Mouse (Mus musculus) left cerebral cortex, postnatal 10 days (tissue): ENCODE measurements around the gene Cisd1. TPM values are rescaled to one million over a fixed set of nuclear protein-coding genes. Genes with fewer than 3 reads are reported as not detected.

Source experiments
- DNase-seq, 2 experiments: peaks; one replicate each; pipeline ENCODE4 v3.0.0; 2021 to 2022; ENCODE audit warnings: low spot score in 2 of 2, mixed read lengths in 1 of 2; ENCODE audit errors: extremely low spot score in 1 of 2
- intact Hi-C: fragments of 180-260 bp; cut with DNase I; formaldehyde crosslinking; loops from one replicate; pipeline ENCODE4 v1.15.1; 2025
- total RNA-seq, 2 experiments: library from RNA; stranded (reverse); gene quantifications; 2 replicates each; pipeline ENCODE4 v1.2.3; 2021

Cisd1 gene
- total RNA-seq, 2 experiments from 2014 or later: 124 to 130 TPM

DNA sequence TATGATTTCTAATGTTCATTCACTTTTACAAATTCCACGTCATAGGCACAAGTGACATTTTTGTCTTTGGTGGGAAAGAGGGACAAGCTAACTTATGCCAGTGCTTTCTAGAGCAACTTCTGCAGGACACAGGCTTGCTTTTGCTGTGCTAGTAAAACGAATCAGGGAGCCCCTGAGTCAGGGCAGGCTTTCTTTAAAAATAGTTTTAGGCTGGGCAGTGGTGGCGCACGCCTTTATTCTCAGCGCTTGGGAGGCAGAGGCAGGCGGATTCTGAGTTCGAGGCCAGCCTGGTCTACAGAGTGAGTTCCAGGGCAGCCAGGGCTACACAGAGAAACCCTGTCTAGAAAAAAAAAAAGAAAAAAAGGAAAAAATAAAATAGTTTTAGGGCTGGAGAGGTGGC is 12.8 kb downstream of the Cisd1 start:
- intact Hi-C loops: no loop called here

DNA sequence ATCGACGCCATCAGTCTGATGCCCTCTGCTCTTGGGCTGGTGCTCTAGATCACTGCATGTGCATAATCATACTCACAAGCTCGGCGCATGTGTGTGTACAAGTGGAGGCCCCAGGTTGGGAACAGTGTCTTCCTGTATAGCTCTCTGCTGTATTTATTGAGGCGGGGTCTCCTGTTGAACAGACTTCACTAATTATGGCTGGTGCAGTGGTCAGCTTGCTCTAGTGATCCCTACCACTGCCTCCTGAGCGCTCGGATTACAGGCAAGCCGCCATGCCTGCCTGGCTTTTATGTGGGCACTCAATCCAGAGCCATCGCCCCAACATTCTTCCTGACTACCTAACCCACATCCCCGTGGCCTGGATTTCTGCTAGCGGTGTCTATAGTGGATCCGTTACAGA is 14.7 kb downstream of the Cisd1 start:
- intact Hi-C loops: no loop called here
- no peak for DNase-seq

More for the DNA sequence above, 12.8 kb downstream of the Cisd1 start:
- DNase-seq: no peak

GRCm38 (mm10) chr10:71329295-71329694 is 15.5 kb downstream of the Cisd1 start:
- intact Hi-C loops: no loop called here
- DNase-seq: no peak

DNA sequence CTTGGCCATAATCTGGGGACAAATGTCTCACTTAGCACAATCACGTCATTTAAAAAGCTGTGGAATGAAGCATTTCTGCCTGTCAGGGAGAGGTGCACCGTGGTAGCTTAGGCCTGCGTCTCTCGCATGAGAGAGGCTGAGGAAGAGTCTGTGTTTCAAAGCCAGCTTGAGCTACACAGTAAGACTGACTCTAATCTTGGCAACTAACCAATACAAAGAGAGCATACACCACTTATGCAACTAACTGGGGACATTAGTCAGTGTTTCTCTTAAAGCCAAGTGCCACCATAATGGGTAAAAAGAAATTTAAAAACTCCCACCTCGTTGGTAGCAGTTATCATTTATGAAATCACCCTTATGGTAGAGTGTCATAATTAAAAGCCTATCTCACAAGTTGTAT is 15.9 kb downstream of the Cisd1 start:
- intact Hi-C loops: no loop called here
- no peak for DNase-seq

DNA sequence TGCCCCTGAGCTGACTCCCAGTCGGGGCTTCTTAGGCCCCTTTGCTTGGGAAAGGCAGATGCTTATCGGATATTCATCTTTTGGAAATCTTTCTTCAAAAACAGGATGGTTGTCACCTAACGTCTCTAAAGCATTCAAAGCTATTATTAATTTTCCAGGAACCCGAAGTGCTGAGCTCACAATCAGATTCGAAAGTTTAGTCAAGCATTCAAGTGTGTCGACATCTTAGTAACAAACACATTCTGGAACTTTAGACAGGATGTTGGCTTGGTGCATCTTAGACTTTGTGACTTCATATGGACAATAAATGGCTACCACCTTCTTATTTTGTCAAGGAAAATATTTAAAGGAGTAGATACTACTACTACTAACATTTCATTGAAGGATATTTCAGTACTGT is 16.4 kb downstream of the Cisd1 start:
- intact Hi-C loops: no loop called here
- DNase-seq: no peak

GRCm38 (mm10) chr10:71327386-71327785 is 17.4 kb downstream of the Cisd1 start:
- no peak for DNase-seq
- intact Hi-C loops: loop anchor here (2.0 kb wide), 1 partner anchor 73 kb away; no protein-coding TSS in a partner anchor

GRCm38 (mm10) chr10:71326789-71327188 is 18.0 kb downstream of the Cisd1 start:
- peak; percentile 67 to 69 for DNase-seq
- intact Hi-C loops: loop anchor here (2.0 kb wide), 1 partner anchor 74 kb away; no protein-coding TSS in a partner anchor

DNA sequence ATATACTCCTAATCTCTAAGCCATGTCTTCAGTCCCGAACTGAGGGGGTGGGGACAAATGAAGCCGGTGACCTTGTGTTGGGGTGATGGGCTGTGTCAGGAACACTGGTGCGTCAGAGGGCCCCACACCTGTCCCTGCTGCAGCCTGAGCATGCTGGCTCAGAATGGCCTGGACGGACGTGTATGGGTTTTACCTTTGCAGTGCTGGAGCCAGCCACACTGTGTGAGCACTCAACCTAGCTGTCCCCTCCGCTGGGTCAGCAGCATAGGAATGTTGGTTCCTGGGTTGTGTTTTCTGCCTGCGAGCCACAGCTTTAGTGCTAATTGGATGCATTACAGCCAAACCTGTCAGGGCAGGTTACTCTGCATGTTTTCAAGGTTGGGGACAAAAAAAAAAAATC is 18.6 kb downstream of the Cisd1 start:
- no peak for DNase-seq
- intact Hi-C loops: loop anchor here (2.0 kb wide), 1 partner anchor 75 kb away; no protein-coding TSS in a partner anchor

GRCm38 (mm10) chr10:71323669-71324068 is 21.1 kb downstream of the Cisd1 start:
- no peak for DNase-seq
- intact Hi-C loops: no loop called here

DNA sequence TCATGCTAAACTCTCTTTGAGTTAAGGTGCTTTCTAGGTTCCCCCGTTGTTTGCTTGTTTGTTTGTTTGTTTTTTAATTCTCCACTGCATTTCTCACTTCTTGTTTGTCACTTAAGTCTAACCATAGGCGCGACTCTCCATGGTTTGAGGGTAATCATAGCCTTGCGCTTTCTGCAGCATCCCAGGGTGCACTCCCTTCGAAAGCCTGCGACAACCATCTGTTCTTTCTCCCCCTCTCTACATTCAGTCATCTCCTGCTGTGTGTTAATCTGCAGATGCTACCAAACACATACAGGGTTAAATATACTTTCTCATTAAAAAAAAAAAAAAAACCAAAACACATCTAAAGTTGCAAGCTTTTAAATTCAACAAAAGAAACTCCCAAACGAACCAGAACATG is 28.3 kb downstream of the Cisd1 start:
- intact Hi-C loops: no loop called here
- no peak for DNase-seq

DNA sequence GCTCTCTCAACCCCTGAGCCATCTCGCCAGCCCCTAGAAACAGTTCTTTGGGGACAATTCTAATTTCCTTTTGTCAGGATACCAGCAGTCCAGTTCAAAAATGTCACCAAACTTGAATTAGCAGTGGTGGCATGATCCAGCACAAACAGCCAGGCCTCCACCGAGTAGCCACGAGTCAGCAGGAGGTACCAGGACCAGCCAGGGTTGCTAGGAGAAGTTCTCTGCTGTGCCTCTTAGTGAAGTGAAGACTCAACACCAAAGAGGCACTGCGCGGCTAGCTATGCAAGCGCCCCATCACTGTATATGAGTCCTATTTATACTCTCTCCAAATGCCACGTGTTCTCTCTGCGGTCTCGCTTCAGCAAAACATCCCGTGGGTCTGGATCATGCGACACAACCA is 28.7 kb downstream of the Cisd1 start:
- intact Hi-C loops: no loop called here
- no peak for DNase-seq

- intact Hi-C loops: no loop called here
- no peak for DNase-seq
These were observed 30.2 kb downstream of the Cisd1 start for GRCm38 (mm10) chr10:71314596-71314995.

- intact Hi-C loops: no loop called here
- DNase-seq: no peak
These were observed 34.5 kb downstream of the Cisd1 start for GRCm38 (mm10) chr10:71310288-71310687.

DNA sequence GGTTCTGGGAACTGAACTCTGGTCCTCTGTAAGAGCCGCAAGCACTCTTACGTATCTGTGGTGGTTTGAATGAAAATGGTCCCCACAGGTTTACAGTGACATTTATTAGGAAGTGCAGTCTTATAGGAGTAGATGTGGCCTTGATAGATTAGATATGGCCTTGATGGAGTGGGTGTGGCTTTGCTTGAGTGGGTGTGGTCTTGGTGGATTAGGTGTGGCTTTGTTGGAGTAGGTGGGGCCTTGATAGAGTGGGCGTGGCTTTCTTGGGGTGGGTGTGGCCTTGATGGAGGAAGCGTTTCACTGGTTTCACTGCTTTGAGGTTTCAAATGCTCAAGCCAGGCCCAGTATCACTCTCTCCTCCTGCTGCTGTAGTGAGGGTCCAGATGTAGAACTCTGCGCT is 36.6 kb downstream of the Cisd1 start:
- intact Hi-C loops: no loop called here
- no peak for DNase-seq

DNA sequence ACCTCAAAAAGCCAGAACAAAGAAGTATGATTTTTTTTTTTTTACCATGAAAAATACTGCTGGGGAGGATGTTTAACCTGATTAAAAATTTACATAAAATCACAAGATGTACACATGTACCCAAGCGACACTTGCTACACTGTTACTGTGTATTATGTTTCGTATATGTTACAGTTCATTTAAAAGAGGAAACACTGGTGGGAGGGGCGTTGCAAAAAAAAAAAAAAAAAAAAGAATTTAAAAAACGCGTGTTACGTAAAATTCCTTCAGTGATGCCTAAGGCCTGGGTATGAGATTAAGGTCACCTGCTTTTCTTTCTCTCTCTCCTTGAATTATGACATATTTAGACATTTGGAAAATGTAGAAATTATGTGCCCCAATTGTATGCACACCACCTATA is 38.0 kb downstream of the Cisd1 start:
- no peak for DNase-seq
- intact Hi-C loops: no loop called here

- no peak for DNase-seq
- intact Hi-C loops: no loop called here
These were observed 38.6 kb downstream of the Cisd1 start for GRCm38 (mm10) chr10:71306190-71306589.

GRCm38 (mm10) chr10:71302490-71302889 is 42.3 kb downstream of the Cisd1 start:
- no peak for DNase-seq

DNA sequence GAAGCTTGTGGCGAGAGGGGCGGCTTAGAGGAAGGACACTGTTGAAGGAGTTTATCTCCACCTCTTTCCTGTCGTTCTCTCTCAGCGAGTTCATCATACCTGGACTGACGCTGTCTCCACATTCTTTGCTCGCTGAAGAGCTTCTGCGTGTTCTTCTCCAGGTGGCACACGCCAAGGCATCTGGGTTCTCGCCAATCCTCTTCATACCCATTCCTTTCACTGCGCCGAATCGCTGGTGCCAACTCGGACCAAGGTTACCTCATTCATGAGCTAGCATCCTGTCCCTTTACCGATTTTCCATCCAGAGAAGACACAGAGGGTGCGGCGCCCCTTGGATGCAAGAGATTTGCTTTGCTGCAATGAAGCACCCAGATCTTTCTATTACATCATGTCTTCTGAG is 44.6 kb downstream of the Cisd1 start:
- intact Hi-C loops: no loop called here
- DNase-seq: no peak

More at GRCm38 (mm10) chr10:71302490-71302889, 42.3 kb downstream of the Cisd1 start:
- intact Hi-C loops: no loop called here

DNA sequence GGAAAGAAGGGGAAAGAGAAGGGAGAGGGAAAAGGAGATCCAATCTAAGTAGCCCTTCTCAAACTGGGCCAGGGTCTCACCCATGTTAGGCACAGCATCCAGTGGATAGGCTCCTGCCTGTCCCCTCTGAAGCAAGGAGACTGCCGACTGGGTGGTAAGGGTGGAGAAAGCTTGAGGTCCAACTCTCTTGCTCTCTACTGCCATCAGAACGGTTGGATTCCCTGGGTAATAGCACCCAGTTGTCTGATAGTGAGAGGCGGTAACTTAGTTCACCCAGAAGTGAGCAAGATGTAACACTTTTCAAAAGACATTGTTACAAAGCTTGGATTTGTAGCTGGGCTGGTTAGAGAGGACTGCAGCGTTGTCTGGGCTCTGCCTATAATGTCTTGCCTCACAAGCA is 51.5 kb downstream of the Cisd1 start:
- DNase-seq: no peak
- intact Hi-C loops: no loop called here

DNA sequence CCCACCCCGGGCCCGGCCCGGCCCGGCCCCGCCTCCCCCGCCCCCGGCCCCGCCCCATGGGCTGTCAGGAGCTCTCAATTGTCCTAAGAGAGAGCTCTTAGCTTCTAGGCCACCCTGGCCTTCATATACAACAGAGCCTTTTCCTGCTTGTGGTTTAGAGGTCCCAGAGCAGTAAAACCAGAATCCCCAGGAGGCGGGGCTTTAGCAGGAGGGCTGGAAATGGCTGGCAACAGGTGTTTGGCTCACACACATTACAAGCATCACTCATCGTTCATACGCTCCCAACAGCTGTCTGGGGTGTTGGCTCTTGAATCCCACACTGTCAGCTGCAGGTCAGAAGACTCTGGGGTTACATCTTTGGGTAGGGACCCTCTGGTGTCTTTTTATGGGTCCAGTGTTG is 52.5 kb downstream of the Cisd1 start:
- intact Hi-C loops: no loop called here
- DNase-seq: no peak

DNA sequence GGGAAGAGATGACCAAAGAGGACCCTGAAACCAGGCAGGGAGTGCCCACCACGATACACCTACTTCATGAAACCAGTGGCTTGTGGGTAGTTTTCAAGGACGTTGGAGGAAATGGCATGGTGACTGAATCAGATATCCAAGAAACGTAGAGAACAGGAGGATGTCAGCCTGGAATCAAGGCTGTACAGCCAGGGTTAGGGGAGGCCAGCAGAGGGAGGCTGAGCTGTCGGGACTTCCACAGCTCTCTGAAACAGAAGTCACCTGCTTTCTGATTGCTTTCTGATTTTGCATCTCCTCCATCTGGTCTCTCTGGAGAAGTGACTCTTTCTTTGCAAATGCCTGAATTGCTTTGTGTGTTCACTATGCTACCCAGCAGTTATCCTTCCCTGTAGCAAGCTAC is 53.0 kb downstream of the Cisd1 start:
- intact Hi-C loops: no loop called here
- no peak for DNase-seq
